Mouse (Mus musculus): ENCODE data around the gene Rpl36-ps4. TPM values are rescaled to one million over a fixed set of nuclear protein-coding genes. Genes with fewer than 3 reads are reported as not detected.

The Rpl36-ps4 gene
- polyA plus RNA-seq (2015; fragmentation: Nextera tagmentation; extraction: Ambion mirVana): not detected in 2 replicates

GRCm38 (mm10) chr17:87920677-87921076 is at the start of gene Rpl36-ps4:
TSS of gene Rpl36-ps4 (plus strand) at chr17:87920977.
- H3K4me2 ChIP-seq: no peak within 1 kb of the TSS
- no peak within 1 kb of the TSS for H3K9ac ChIP-seq
- no peaks in the 10 kb centered on the region for H3K36me3 ChIP-seq
- 91% methylated on average over 5 of the region's 5 CpGs for WGBS
- H3K9me3 ChIP-seq: no peaks in the 10 kb centered on the region
- no peak for ATAC-seq (ENCODE audit: insufficient number of reproducible peaks, insufficient read depth, low FRiP score, low TSS enrichment, low read depth)
- no peak within 1 kb of the TSS for H3K4me3 ChIP-seq
- H3K27me3 ChIP-seq: no peaks in the 10 kb centered on the region
- H3K27ac ChIP-seq: no peak within 1 kb of the TSS
- no peaks in the 10 kb centered on the region for H3K4me1 ChIP-seq

GRCm38 (mm10) chr17:87871461-87872126 is 49.2 kb upstream of the Rpl36-ps4 start:
- 84% methylated on average over 13 of the region's 13 CpGs for WGBS
- Histone ChIP-seq H3K4me2 (no peak overlapping the region), H3K36me3 (no peaks in the 10 kb centered on the region), H3K4me1 (no peaks in the 10 kb centered on the region; the same call in 1 of the 2 replicates), H3K27ac (no peak overlapping the region), H3K4me3 (no peak overlapping the region), H3K27me3 (peaks cover 4% of the 10 kb centered on the region; the same call in 1 of the 2 replicates), H3K9me3 (no peaks in the 10 kb centered on the region), H3K9ac (no peak overlapping the region)
- no peak for ATAC-seq (ENCODE audit: insufficient number of reproducible peaks, insufficient read depth, low FRiP score, low TSS enrichment, low read depth)

- Histone ChIP-seq H3K4me1 (peaks cover 3% of the 10 kb centered on the region), H3K27me3 (peaks cover 4% of the 10 kb centered on the region; the same call in 1 of the 2 replicates), H3K9ac (no peak overlapping the region), H3K4me2 (no peak overlapping the region), H3K9me3 (no peaks in the 10 kb centered on the region), H3K4me3 (no peak overlapping the region), H3K27ac (no peak overlapping the region), H3K36me3 (no peaks in the 10 kb centered on the region)
- ATAC-seq (ENCODE audit: insufficient number of reproducible peaks, insufficient read depth, low FRiP score, low TSS enrichment, low read depth): no peak
- 41% methylated on average over 4 of the region's 4 CpGs for WGBS
These were observed 48.5 kb upstream of the Rpl36-ps4 start for GRCm38 (mm10) chr17:87872286-87872685.

GRCm38 (mm10) chr17:87873456-87873855 is 47.3 kb upstream of the Rpl36-ps4 start:
- Histone ChIP-seq H3K4me1 (peaks cover 10% of the 10 kb centered on the region), H3K4me2 (no peak overlapping the region), H3K4me3 (no peak overlapping the region), H3K36me3 (no peaks in the 10 kb centered on the region), H3K27ac (no peak overlapping the region), H3K9me3 (no peaks in the 10 kb centered on the region), H3K27me3 (peaks cover 4% of the 10 kb centered on the region; the same call in 1 of the 2 replicates), H3K9ac (no peak overlapping the region)
- ATAC-seq (ENCODE audit: insufficient number of reproducible peaks, insufficient read depth, low FRiP score, low TSS enrichment, low read depth): no peak
- WGBS: 78% methylated on average over 7 of the region's 7 CpGs

- H3K27me3 ChIP-seq: peaks cover 4% of the 10 kb centered on the region; the same call in 1 of the 2 replicates
- WGBS: 78% methylated on average over 4 of the region's 4 CpGs
- H3K4me3 ChIP-seq: no peak overlapping the region
- no peak overlapping the region for H3K9ac ChIP-seq
- peaks cover 10% of the 10 kb centered on the region for H3K4me1 ChIP-seq
- H3K27ac ChIP-seq: no peak overlapping the region
- ATAC-seq (ENCODE audit: insufficient number of reproducible peaks, insufficient read depth, low FRiP score, low TSS enrichment, low read depth): no peak
- no peaks in the 10 kb centered on the region for H3K36me3 ChIP-seq
- H3K9me3 ChIP-seq: no peaks in the 10 kb centered on the region
- no peak overlapping the region for H3K4me2 ChIP-seq
These were observed 46.8 kb upstream of the Rpl36-ps4 start for GRCm38 (mm10) chr17:87873943-87874342.

- WGBS: 84% methylated on average over 8 of the region's 8 CpGs
- Histone ChIP-seq H3K4me1 (peaks cover 15% of the 10 kb centered on the region), H3K27me3 (peaks cover 4% of the 10 kb centered on the region; the same call in 1 of the 2 replicates), H3K4me2 (no peak overlapping the region), H3K27ac (no peak overlapping the region), H3K4me3 (no peak overlapping the region), H3K9me3 (no peaks in the 10 kb centered on the region), H3K9ac (no peak overlapping the region), H3K36me3 (no peaks in the 10 kb centered on the region)
- ATAC-seq (ENCODE audit: insufficient number of reproducible peaks, insufficient read depth, low FRiP score, low TSS enrichment, low read depth): no peak
These were observed 45.3 kb upstream of the Rpl36-ps4 start for GRCm38 (mm10) chr17:87875346-87875920.

GRCm38 (mm10) chr17:87876295-87877000 is 44.3 kb upstream of the Rpl36-ps4 start:
- WGBS: 83% methylated on average over 11 of the region's 11 CpGs
- no peak for ATAC-seq (ENCODE audit: insufficient number of reproducible peaks, insufficient read depth, low FRiP score, low TSS enrichment, low read depth)
- no peak overlapping the region for H3K9ac ChIP-seq

GRCm38 (mm10) chr17:87877207-87878073 is 43.3 kb upstream of the Rpl36-ps4 start:
- peak overlapping the region; percentile 24 for H3K4me2 ChIP-seq
- no peak for ATAC-seq (ENCODE audit: insufficient number of reproducible peaks, insufficient read depth, low FRiP score, low TSS enrichment, low read depth)

More at GRCm38 (mm10) chr17:87876295-87877000, 44.3 kb upstream of the Rpl36-ps4 start:
- H3K27ac ChIP-seq: no peak overlapping the region
- H3K36me3 ChIP-seq: no peaks in the 10 kb centered on the region
- H3K27me3 ChIP-seq: peaks cover 4% of the 10 kb centered on the region; the same call in 1 of the 2 replicates
- peaks cover 15% of the 10 kb centered on the region for H3K4me1 ChIP-seq
- no peaks in the 10 kb centered on the region for H3K9me3 ChIP-seq
- H3K4me3 ChIP-seq: no peak overlapping the region
- no peak overlapping the region for H3K4me2 ChIP-seq

GRCm38 (mm10) chr17:87878556-87879483 is 42.0 kb upstream of the Rpl36-ps4 start:
- H3K27ac ChIP-seq: no peak overlapping the region
- H3K36me3 ChIP-seq: no peaks in the 10 kb centered on the region
- 33% methylated on average over 10 of the region's 10 CpGs for WGBS
- peaks cover 4% of the 10 kb centered on the region; the same call in 1 of the 2 replicates for H3K27me3 ChIP-seq
- ATAC-seq (ENCODE audit: insufficient number of reproducible peaks, insufficient read depth, low FRiP score, low TSS enrichment, low read depth): no peak
- no peaks in the 10 kb centered on the region for H3K9me3 ChIP-seq
- H3K4me1 ChIP-seq: peaks cover 15% of the 10 kb centered on the region
- no peak overlapping the region for H3K9ac ChIP-seq
- H3K4me3 ChIP-seq: no peak overlapping the region
- H3K4me2 ChIP-seq: no peak overlapping the region

More at GRCm38 (mm10) chr17:87877207-87878073, 43.3 kb upstream of the Rpl36-ps4 start:
- H3K27me3 ChIP-seq: peaks cover 4% of the 10 kb centered on the region; the same call in 1 of the 2 replicates
- WGBS: 19% methylated on average over 25 of the region's 25 CpGs
- no peak overlapping the region for H3K27ac ChIP-seq
- H3K9ac ChIP-seq: peak overlapping the region; percentile 11; the same call in 1 of the 2 replicates
- H3K4me1 ChIP-seq: peaks cover 15% of the 10 kb centered on the region
- no peaks in the 10 kb centered on the region for H3K36me3 ChIP-seq
- no peak overlapping the region for H3K4me3 ChIP-seq
- H3K9me3 ChIP-seq: no peaks in the 10 kb centered on the region

- no peak overlapping the region for H3K9ac ChIP-seq
- no peak overlapping the region for H3K4me3 ChIP-seq
- no peaks in the 10 kb centered on the region for H3K9me3 ChIP-seq
- H3K4me1 ChIP-seq: peaks cover 15% of the 10 kb centered on the region
- no peak overlapping the region for H3K27ac ChIP-seq
- no peaks in the 10 kb centered on the region for H3K27me3 ChIP-seq
- ATAC-seq (ENCODE audit: insufficient number of reproducible peaks, insufficient read depth, low FRiP score, low TSS enrichment, low read depth): no peak
- WGBS: 46% methylated on average over 9 of the region's 9 CpGs
- H3K36me3 ChIP-seq: no peaks in the 10 kb centered on the region
- no peak overlapping the region for H3K4me2 ChIP-seq
These were observed 41.1 kb upstream of the Rpl36-ps4 start for GRCm38 (mm10) chr17:87879484-87880225.
